Mouse (Mus musculus) intestine, embryonic 16.5 days (tissue): ENCODE data around the gene Glt6d1. TPM values are rescaled to one million over a fixed set of nuclear protein-coding genes. Genes with fewer than 3 reads are reported as not detected.

ENCODE experiments used
- ATAC-seq: fragments of 200-750 bp; cut with Nextera tagmentation; 2 replicates; pipeline ENCODE4 v1.8.0; 2017; ENCODE audit warnings: moderate TSS enrichment, moderate library complexity
- H3K27ac ChIP-seq: fragments of 300-500 bp; sonication (generic); 2 replicates; pipeline ENCODE4 v1.5.1; 2014; ENCODE audit warnings: mild to moderate bottlenecking, low read length
- H3K27me3 ChIP-seq: fragments of 300-500 bp; sonication (generic); replicated peaks from 2 replicates; pipeline ENCODE4 v1.6.1; 2014; ENCODE audit warnings: low read length, control low read depth, mixed read lengths; ENCODE audit not compliant: control insufficient read depth, insufficient read depth
- H3K36me3 ChIP-seq: fragments of 300-500 bp; sonication (generic); 2 replicates; pipeline ENCODE4 v1.6.1; 2014; ENCODE audit warnings: low read length, control low read depth; ENCODE audit not compliant: control insufficient read depth, insufficient read depth
- H3K4me1 ChIP-seq: fragments of 300-500 bp; sonication (generic); 2 replicates; pipeline ENCODE4 v1.6.1; 2014; ENCODE audit warnings: low read length, control low read depth, mixed read lengths; ENCODE audit not compliant: control insufficient read depth, insufficient read depth
- H3K4me2 ChIP-seq: fragments of 300-500 bp; sonication (generic); 2 replicates; pipeline ENCODE4 v1.6.1; 2014; ENCODE audit warnings: low read depth, low read length, control low read depth
- H3K4me3 ChIP-seq: fragments of 300-500 bp; sonication (generic); 2 replicates; pipeline ENCODE4 v1.5.1; 2014; ENCODE audit warnings: mild to moderate bottlenecking, low read length
- H3K9ac ChIP-seq: fragments of 300-500 bp; sonication (generic); 2 replicates; pipeline ENCODE4 v1.6.1; 2014; ENCODE audit warnings: low read depth, low read length
- H3K9me3 ChIP-seq: fragments of 300-500 bp; sonication (generic); 2 replicates; pipeline ENCODE4 v1.6.1; 2016; ENCODE audit warnings: low read length, control low read depth; ENCODE audit not compliant: control insufficient read depth
- WGBS: fragments of 180-500 bp; shearing (Covaris S2); extraction: QIAGEN DNeasy Blood & Tissue Kit; methylation state at CpG from one replicate; pipeline ENCODE4 v1.1.7; 2014; 5-methylcytosine and 5-hydroxymethylcytosine counted together
- polyA plus RNA-seq: library from polyadenylated mRNA; unstranded; fragments of >200 nt; fragmentation: Nextera tagmentation; extraction: Ambion mirVana; gene quantifications from 2 replicates; pipeline ENCODE4 v1.2.1, GENCODE M21; 2015

Glt6d1 gene
- polyA plus RNA-seq, 1 experiment from 2014 or later: not detected

- WGBS: 9% methylated on average over 4 of the region's 4 CpGs
- no peaks in the 10 kb centered on the region for H3K9me3 ChIP-seq
- H3K4me3 ChIP-seq: no peak overlapping the region
- H3K4me1 ChIP-seq: no peaks in the 10 kb centered on the region
- H3K36me3 ChIP-seq: no peaks in the 10 kb centered on the region
- H3K9ac ChIP-seq: no peak overlapping the region
- no peak overlapping the region for H3K4me2 ChIP-seq
- no peaks in the 10 kb centered on the region for H3K27me3 ChIP-seq
- no peak overlapping the region for H3K27ac ChIP-seq
- no peak for ATAC-seq
Observed at GRCm38 (mm10) chr2:25850330-25850729, 34.7 kb upstream of the Glt6d1 start.

GRCm38 (mm10) chr2:25847226-25847625 is 31.6 kb upstream of the Glt6d1 start, which contains the start of gene Sohlh1:
Sohlh1 (minus strand) TSS chr2:25847248.
- Histone ChIP-seq H3K4me2 (no peak within 1 kb of the TSS), H3K4me1 (no peaks in the 10 kb centered on the region), H3K4me3 (no peak within 1 kb of the TSS), H3K9ac (no peak within 1 kb of the TSS), H3K27ac (no peak within 1 kb of the TSS), H3K36me3 (no peaks in the 10 kb centered on the region), H3K9me3 (no peaks in the 10 kb centered on the region), H3K27me3 (no peaks in the 10 kb centered on the region)
- WGBS: 80% methylated on average over 15 of the region's 16 CpGs
- ATAC-seq: no peak

DNA sequence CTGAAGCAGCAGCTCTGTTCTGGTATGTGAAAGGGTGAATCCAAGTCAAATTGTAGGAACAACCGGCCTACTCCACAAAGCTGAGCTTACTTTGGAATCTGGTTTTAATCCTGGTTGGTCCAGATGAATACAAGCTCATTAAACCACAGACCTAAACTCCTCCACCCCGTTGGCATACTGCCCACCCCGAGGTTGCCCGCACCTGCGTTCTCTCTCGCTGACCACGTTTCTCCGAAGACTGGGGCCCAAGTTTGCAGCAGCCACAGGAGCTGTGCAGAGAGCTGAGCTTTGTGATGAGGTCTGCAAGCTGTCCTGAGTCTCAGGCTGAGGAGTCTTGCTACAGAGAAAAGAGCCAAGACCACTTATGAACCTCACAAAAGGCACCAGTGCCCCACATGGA is 30.9 kb upstream of the Glt6d1 start:
- H3K36me3 ChIP-seq: no peaks in the 10 kb centered on the region
- WGBS: 78% methylated on average over 8 of the region's 8 CpGs

GRCm38 (mm10) chr2:25844097-25844496 is 28.4 kb upstream of the Glt6d1 start:
- 92% methylated on average over 3 of the region's 3 CpGs for WGBS

More for the DNA sequence above, 30.9 kb upstream of the Glt6d1 start:
- Histone ChIP-seq H3K9me3 (no peaks in the 10 kb centered on the region), H3K4me1 (no peaks in the 10 kb centered on the region), H3K9ac (no peak overlapping the region), H3K27ac (no peak overlapping the region), H3K4me3 (no peak overlapping the region), H3K4me2 (no peak overlapping the region), H3K27me3 (no peaks in the 10 kb centered on the region)
- no peak for ATAC-seq

GRCm38 (mm10) chr2:25842758-25843157 is 27.1 kb upstream of the Glt6d1 start:
- no peaks in the 10 kb centered on the region for H3K4me1 ChIP-seq
- no peak overlapping the region for H3K4me3 ChIP-seq
- no peak overlapping the region for H3K9ac ChIP-seq
- 87% methylated on average over 1 of the region's 1 CpGs for WGBS
- ATAC-seq: no peak
- H3K27me3 ChIP-seq: no peaks in the 10 kb centered on the region
- H3K27ac ChIP-seq: no peak overlapping the region
- H3K9me3 ChIP-seq: no peaks in the 10 kb centered on the region
- H3K4me2 ChIP-seq: no peak overlapping the region
- H3K36me3 ChIP-seq: no peaks in the 10 kb centered on the region

More at GRCm38 (mm10) chr2:25844097-25844496, 28.4 kb upstream of the Glt6d1 start:
- Histone ChIP-seq H3K9ac (no peak overlapping the region), H3K27ac (no peak overlapping the region), H3K4me2 (no peak overlapping the region), H3K4me3 (no peak overlapping the region), H3K9me3 (no peaks in the 10 kb centered on the region), H3K36me3 (no peaks in the 10 kb centered on the region), H3K4me1 (no peaks in the 10 kb centered on the region), H3K27me3 (no peaks in the 10 kb centered on the region)
- no peak for ATAC-seq

GRCm38 (mm10) chr2:25842161-25842560 is 26.5 kb upstream of the Glt6d1 start:
- no peak overlapping the region for H3K4me2 ChIP-seq
- no peak overlapping the region for H3K27ac ChIP-seq
- 73% methylated on average over 4 of the region's 4 CpGs for WGBS
- ATAC-seq: no peak
- no peaks in the 10 kb centered on the region for H3K36me3 ChIP-seq
- H3K9me3 ChIP-seq: no peaks in the 10 kb centered on the region
- no peaks in the 10 kb centered on the region for H3K4me1 ChIP-seq
- H3K9ac ChIP-seq: no peak overlapping the region
- no peaks in the 10 kb centered on the region for H3K27me3 ChIP-seq
- H3K4me3 ChIP-seq: no peak overlapping the region

DNA sequence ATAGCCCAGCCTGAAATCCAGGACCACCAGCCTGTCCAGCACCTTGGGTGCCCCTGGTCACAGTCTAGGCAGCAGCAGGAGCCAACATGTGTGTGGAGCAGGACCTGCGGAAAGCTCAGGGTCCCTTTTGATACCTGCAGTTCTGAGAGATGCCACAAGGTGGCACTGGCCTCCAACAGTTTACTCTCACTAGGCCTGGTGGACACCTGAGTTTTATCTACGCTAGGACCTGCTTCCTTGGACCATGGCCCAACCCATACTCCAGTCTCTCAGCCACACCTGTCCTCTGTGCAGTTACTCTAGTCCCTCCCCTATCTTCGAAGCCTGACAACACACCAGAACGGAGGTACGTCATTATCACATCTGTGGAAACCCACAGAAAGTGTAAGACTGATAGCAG is 20.6 kb upstream of the Glt6d1 start:
- no peaks in the 10 kb centered on the region for H3K9me3 ChIP-seq
- no peak overlapping the region for H3K9ac ChIP-seq
- WGBS: 41% methylated on average over 5 of the region's 5 CpGs
- no peak overlapping the region for H3K4me3 ChIP-seq
- peak; percentile 86 for ATAC-seq
- no peak overlapping the region for H3K27ac ChIP-seq
- no peak overlapping the region for H3K4me2 ChIP-seq
- H3K36me3 ChIP-seq: no peaks in the 10 kb centered on the region
- no peaks in the 10 kb centered on the region for H3K4me1 ChIP-seq
- H3K27me3 ChIP-seq: no peaks in the 10 kb centered on the region

DNA sequence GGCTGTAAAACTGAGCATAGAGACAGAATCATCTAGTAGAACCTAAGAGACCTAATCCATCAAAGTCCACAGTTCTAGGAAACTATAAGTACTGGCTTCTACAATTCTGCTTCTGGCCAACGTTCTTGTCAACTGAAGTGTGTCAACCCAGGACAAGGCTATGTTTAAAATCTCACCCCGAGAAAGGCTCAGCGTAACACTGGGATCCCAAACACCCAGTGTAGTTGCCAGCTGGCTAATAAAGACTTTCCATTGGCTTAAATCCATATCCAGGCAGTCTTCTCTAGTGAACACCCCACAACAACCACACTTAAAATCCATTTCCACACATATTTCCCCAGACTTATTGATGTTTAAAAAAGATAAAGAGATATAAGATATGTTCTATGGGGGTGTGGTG is 15.1 kb upstream of the Glt6d1 start:
- no peak for ATAC-seq
- Histone ChIP-seq H3K9me3 (no peaks in the 10 kb centered on the region), H3K4me3 (no peak overlapping the region), H3K27ac (no peak overlapping the region), H3K9ac (no peak overlapping the region), H3K4me2 (no peak overlapping the region), H3K36me3 (no peaks in the 10 kb centered on the region), H3K4me1 (no peaks in the 10 kb centered on the region), H3K27me3 (no peaks in the 10 kb centered on the region)
- 66% methylated on average over 3 of the region's 3 CpGs for WGBS

DNA sequence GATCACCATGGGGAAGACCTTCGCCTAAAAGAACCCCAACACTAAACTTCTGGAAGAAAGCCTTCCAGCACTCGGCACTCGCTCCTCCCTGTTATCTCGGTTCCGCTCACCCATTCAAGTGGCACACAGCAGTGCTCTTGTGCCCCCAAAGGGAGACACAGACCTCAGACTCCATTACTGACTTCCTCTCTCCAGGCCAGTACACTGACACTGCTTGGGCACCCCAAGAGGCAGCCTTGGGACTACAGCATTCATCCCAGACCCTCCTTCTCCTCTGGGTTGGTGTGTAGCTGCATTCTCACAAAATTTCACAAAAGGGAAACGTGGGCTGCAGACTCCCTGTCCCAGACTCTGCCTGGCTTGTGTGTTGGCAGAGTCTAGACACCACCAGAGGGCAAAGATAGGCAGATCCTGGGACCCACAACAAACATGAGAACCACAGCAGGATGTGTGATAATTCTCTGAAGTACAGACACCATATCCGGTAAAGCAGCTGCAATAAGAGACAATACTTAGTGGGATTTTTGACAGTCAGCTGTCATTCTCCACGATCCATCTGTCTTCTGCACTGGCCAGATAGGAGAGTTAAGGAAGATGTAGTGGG is 12.8 kb upstream of the Glt6d1 start:
- Histone ChIP-seq H3K9ac (no peak overlapping the region), H3K36me3 (no peaks in the 10 kb centered on the region), H3K27ac (no peak overlapping the region), H3K9me3 (no peaks in the 10 kb centered on the region), H3K4me1 (no peaks in the 10 kb centered on the region), H3K4me2 (no peak overlapping the region), H3K4me3 (no peak overlapping the region), H3K27me3 (no peaks in the 10 kb centered on the region)
- no peak for ATAC-seq
- 75% methylated on average over 8 of the region's 8 CpGs for WGBS

- no peak overlapping the region for H3K27ac ChIP-seq
- H3K9me3 ChIP-seq: no peaks in the 10 kb centered on the region
Observed at GRCm38 (mm10) chr2:25824751-25825150, 9.1 kb upstream of the Glt6d1 start.

More at GRCm38 (mm10) chr2:25824751-25825150, 9.1 kb upstream of the Glt6d1 start:
- Histone ChIP-seq H3K4me2 (no peak overlapping the region), H3K9ac (no peak overlapping the region), H3K4me1 (no peaks in the 10 kb centered on the region), H3K27me3 (no peaks in the 10 kb centered on the region), H3K4me3 (no peak overlapping the region), H3K36me3 (no peaks in the 10 kb centered on the region)
- no peak for ATAC-seq
- 89% methylated on average over 3 of the region's 3 CpGs for WGBS
